Mouse (Mus musculus) liver, embryonic 15.5 days (tissue): ENCODE measurements at regions not wholly inside any gene's neighbourhood (a gene's known extent, or its start where the extent isn't known, plus 50 kb on each side); places are given as distances from the start of the nearest gene placed in this dataset.

Experiments used
- ATAC-seq: fragments of 200-750 bp; cut with Nextera tagmentation; 2 replicates; pipeline ENCODE4 v1.8.0; 2017; ENCODE audit warnings: moderate number of reproducible peaks, mild to moderate bottlenecking, moderate library complexity; ENCODE audit not compliant: insufficient read depth
- H3K27ac ChIP-seq: fragments of 300-500 bp; sonication (generic); replicated peaks from 2 replicates; pipeline ENCODE4 v1.5.1; 2015; ENCODE audit warnings: mild to moderate bottlenecking, inconsistent platforms
- H3K27me3 ChIP-seq: fragments of 300-500 bp; sonication (generic); 2 replicates; pipeline ENCODE4 v1.6.1; 2015; ENCODE audit warnings: mild to moderate bottlenecking, inconsistent platforms
- H3K36me3 ChIP-seq: fragments of 300-500 bp; sonication (generic); replicated peaks from 2 replicates; pipeline ENCODE4 v1.6.1; 2015; ENCODE audit warnings: moderate library complexity, mild to moderate bottlenecking, inconsistent platforms
- H3K4me1 ChIP-seq: fragments of 300-500 bp; sonication (generic); replicated peaks from 2 replicates; pipeline ENCODE4 v1.6.1; 2015; ENCODE audit warnings: inconsistent platforms
- H3K4me2 ChIP-seq: fragments of 300-500 bp; sonication (generic); 2 replicates; pipeline ENCODE4 v1.6.1; 2015; ENCODE audit warnings: moderate library complexity, mild to moderate bottlenecking, inconsistent platforms
- H3K4me3 ChIP-seq: fragments of 300-500 bp; sonication (generic); replicated peaks from 2 replicates; pipeline ENCODE4 v1.5.1; 2015; ENCODE audit warnings: mild to moderate bottlenecking, inconsistent platforms
- H3K9ac ChIP-seq: fragments of 300-500 bp; sonication (generic); 2 replicates; pipeline ENCODE4 v1.6.1; 2015; ENCODE audit warnings: moderate library complexity, mild to moderate bottlenecking, inconsistent platforms
- H3K9me3 ChIP-seq: fragments of 300-500 bp; sonication (generic); replicated peaks from 2 replicates; pipeline ENCODE4 v1.6.1; 2016; ENCODE audit warnings: inconsistent platforms
- WGBS: fragments of 180-500 bp; shearing (Covaris S2); methylation state at CpG from one replicate; pipeline ENCODE4 v1.1.7; 2015; ENCODE audit warnings: mixed read lengths; ENCODE audit not compliant: insufficient replicate concordance; 5-methylcytosine and 5-hydroxymethylcytosine counted together

- no peak overlapping the region for H3K4me2 ChIP-seq
- no peaks in the 10 kb centered on the region for H3K36me3 ChIP-seq
- ATAC-seq: no peak
- WGBS: 60% methylated on average over 3 of the region's 3 CpGs
- H3K27ac ChIP-seq: no peak overlapping the region
- H3K9me3 ChIP-seq: no peaks in the 10 kb centered on the region
- no peaks in the 10 kb centered on the region for H3K27me3 ChIP-seq
- no peak overlapping the region for H3K9ac ChIP-seq
- H3K4me3 ChIP-seq: no peak overlapping the region
- H3K4me1 ChIP-seq: no peaks in the 10 kb centered on the region
Measured at GRCm38 (mm10) chr5:45219101-45219500, 230.9 kb downstream of the Qdpr start.

DNA sequence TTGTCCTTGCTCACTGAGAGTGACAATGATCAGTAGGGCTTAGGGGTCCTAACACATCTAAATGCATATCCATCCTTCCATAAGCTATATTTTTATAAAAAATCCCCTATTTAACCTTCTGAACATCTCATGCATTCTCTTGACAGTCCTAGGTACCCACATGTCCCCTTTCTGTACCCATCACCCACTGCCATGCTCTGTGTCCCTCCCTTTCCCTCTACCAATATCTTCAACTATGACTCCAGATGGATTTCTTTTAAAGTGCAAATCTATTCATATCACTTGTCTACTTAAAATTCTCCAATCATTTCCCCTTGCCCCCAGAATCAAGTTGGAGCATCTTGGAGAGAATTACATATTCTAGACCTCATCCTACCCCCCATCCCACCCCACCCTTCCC is 235.6 kb downstream of the Qdpr start:
- Histone ChIP-seq H3K27ac (no peak overlapping the region), H3K9ac (no peak overlapping the region), H3K36me3 (no peaks in the 10 kb centered on the region), H3K4me1 (no peaks in the 10 kb centered on the region), H3K27me3 (no peaks in the 10 kb centered on the region), H3K4me2 (no peak overlapping the region), H3K9me3 (no peaks in the 10 kb centered on the region), H3K4me3 (no peak overlapping the region)
- ATAC-seq: no peak

DNA sequence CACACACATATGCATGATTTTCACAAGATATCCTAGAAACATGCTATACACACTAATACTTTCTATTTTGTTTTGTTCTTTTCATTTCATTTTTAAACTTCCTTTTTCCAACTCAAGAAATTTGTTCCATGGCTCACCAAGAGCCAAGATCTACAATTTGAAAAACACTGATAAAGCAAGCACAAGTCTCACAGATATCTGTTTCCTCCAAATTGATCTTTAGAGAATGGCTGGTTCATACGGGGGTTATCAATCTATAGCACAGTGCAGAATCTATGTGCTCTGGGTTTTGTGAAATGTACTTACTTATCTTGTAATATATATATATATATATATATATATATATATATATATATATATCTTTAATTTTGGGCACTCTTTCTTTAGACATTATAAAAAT is 251.6 kb downstream of the Qdpr start:
- Histone ChIP-seq H3K27me3 (no peaks in the 10 kb centered on the region), H3K4me2 (no peak overlapping the region), H3K36me3 (no peaks in the 10 kb centered on the region), H3K9me3 (no peaks in the 10 kb centered on the region), H3K4me1 (no peaks in the 10 kb centered on the region), H3K27ac (no peak overlapping the region), H3K9ac (no peak overlapping the region), H3K4me3 (no peak overlapping the region)
- 38% methylated on average over 1 of the region's 1 CpGs for WGBS
- no peak for ATAC-seq

GRCm38 (mm10) chr5:45196159-45196558 is 253.9 kb downstream of the Qdpr start:
- 45% methylated on average over 3 of the region's 3 CpGs for WGBS
- no peak overlapping the region for H3K9ac ChIP-seq
- no peaks in the 10 kb centered on the region for H3K36me3 ChIP-seq
- H3K9me3 ChIP-seq: no peaks in the 10 kb centered on the region
- H3K4me1 ChIP-seq: no peaks in the 10 kb centered on the region
- ATAC-seq: no peak
- no peak overlapping the region for H3K4me2 ChIP-seq
- no peaks in the 10 kb centered on the region for H3K27me3 ChIP-seq
- H3K4me3 ChIP-seq: no peak overlapping the region
- no peak overlapping the region for H3K27ac ChIP-seq

- ATAC-seq: no peak
- Histone ChIP-seq H3K27ac (no peak overlapping the region), H3K4me2 (no peak overlapping the region), H3K9ac (no peak overlapping the region), H3K36me3 (no peaks in the 10 kb centered on the region), H3K4me3 (no peak overlapping the region), H3K9me3 (no peaks in the 10 kb centered on the region), H3K27me3 (no peaks in the 10 kb centered on the region), H3K4me1 (no peaks in the 10 kb centered on the region)
Measured at GRCm38 (mm10) chr5:45192287-45192686, 257.7 kb downstream of the Qdpr start.

DNA sequence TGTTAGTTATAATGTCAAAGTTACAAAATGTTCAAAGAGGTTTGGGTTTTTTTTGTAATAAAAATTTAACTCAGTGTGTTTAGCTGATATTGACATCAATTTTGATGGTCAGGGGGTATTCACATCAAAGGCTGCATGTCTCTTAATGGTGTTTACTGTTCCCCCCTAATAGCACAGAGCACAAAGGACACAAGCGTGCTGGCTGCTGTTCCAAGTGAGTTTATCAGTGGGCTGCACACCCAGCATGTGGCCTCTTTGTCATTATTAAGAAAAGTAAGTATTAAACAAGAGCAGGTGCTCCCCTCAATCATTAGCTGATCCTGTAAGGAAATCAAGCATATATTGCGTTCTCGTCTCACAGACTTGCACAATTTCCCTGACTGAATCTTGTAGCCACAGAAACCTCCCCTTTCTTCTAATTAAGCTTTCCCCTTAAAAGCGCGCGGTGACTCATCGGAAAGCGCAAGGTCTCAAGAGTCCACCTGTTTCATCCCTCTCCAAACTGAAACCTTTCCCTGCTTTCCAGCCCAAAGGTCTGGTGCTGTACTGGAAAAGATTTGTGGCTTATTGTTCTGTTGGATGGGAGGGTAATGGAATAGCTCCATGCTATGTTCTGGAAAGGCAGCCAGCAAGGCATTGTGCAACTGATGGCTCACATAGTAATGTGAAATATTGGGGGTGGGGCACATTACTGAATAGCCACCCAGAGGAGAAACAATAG is 276.8 kb downstream of the Qdpr start:
- Histone ChIP-seq H3K4me1 (no peaks in the 10 kb centered on the region), H3K36me3 (no peaks in the 10 kb centered on the region), H3K4me2 (no peak overlapping the region), H3K27me3 (no peaks in the 10 kb centered on the region), H3K9me3 (no peaks in the 10 kb centered on the region), H3K9ac (no peak overlapping the region), H3K27ac (no peak overlapping the region), H3K4me3 (no peak overlapping the region)
- ATAC-seq: no peak
- 70% methylated on average over 8 of the region's 8 CpGs for WGBS

DNA sequence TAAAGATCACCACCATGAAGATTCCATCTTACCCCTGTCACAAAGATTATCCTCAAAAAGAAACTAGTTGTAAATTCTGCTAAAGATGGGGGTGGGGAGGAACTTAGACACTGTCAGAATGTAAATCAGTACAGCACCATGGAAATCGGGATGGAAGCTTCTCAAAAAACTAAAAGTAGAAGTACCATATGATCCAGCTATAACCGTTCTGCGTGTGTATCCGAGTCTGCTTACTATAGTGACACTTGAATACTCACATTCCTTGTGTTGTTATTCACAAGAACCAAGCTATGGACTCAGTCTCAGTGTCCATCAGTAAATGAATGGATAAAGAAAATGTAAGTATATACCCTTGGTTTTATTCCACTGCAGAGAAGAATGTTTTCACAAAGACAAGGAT is 290.8 kb downstream of the Qdpr start:
- no peak for ATAC-seq
- no peaks in the 10 kb centered on the region for H3K9me3 ChIP-seq
- H3K27me3 ChIP-seq: no peaks in the 10 kb centered on the region
- WGBS: 54% methylated on average over 4 of the region's 4 CpGs
- no peak overlapping the region for H3K4me2 ChIP-seq
- H3K4me3 ChIP-seq: no peak overlapping the region
- H3K9ac ChIP-seq: no peak overlapping the region
- H3K36me3 ChIP-seq: no peaks in the 10 kb centered on the region
- H3K4me1 ChIP-seq: no peaks in the 10 kb centered on the region
- H3K27ac ChIP-seq: no peak overlapping the region

GRCm38 (mm10) chr5:45154936-45155335 is 295.1 kb downstream of the Qdpr start:
- Histone ChIP-seq H3K4me2 (no peak overlapping the region), H3K4me3 (no peak overlapping the region), H3K27me3 (no peaks in the 10 kb centered on the region), H3K9ac (no peak overlapping the region), H3K9me3 (no peaks in the 10 kb centered on the region), H3K4me1 (no peaks in the 10 kb centered on the region), H3K36me3 (no peaks in the 10 kb centered on the region), H3K27ac (no peak overlapping the region)
- 21% methylated on average over 2 of the region's 2 CpGs for WGBS
- ATAC-seq: no peak

DNA sequence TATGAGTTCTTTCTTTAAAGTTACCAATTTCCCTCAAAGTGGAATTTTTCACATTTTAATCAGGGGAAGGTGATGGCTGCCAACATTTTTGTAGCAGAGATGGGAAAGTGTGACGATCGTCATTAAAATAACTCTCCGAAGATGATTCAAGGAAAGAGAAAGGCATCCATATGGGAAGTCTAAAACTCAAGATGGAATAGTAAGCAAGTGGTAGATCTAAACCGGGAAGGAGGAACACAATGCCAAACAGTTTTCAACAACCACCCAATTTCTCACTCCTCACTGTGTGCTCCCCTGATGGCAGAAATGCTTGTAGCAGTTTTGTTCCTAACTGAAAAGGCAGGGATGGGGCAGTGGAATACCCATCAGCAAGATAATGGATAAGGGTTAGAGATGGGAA is 305.9 kb downstream of the Qdpr start:
- H3K27me3 ChIP-seq: no peaks in the 10 kb centered on the region
- no peak overlapping the region for H3K4me2 ChIP-seq
- 66% methylated on average over 4 of the region's 4 CpGs for WGBS
- ATAC-seq: no peak
- H3K36me3 ChIP-seq: no peaks in the 10 kb centered on the region
- no peaks in the 10 kb centered on the region for H3K4me1 ChIP-seq
- H3K27ac ChIP-seq: no peak overlapping the region
- no peak overlapping the region for H3K9ac ChIP-seq
- H3K4me3 ChIP-seq: no peak overlapping the region
- no peaks in the 10 kb centered on the region for H3K9me3 ChIP-seq

DNA sequence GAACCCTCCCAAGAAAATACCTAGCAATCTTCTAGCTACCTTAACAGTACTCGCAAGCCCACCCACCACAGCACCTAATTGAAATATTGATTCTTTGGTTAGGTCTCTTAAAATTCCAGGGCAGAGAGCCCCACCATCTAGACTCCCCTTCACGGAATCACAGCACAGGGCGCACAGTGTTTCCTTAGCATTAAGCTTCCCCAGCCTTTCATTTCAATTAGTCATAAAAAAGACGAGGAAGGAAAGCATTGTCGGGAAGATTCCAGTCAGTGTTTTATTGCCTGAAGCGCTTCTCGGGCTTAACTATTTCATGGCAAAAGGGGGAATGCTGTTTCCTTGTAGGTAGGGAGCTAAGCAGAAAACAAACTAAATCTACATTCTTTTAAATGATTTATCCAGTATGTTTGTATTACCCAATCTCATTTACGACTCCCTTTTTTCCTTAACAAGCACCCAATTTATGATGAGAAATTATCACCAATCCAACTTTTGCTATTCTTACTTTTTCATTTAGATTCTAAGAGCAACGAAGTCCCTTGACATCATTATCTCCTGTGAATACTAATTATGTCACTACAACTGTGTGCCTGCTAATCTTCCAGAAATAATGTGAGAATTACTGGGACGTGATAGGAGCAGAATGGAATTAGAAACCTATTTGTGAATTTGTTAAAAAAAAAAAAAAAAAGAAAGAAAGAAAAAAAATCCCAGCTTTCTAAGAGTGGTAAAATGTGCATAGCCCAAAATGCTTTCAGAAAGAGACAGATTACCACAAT is 312.6 kb downstream of the Qdpr start:
- Histone ChIP-seq H3K27ac (no peak overlapping the region), H3K9me3 (no peaks in the 10 kb centered on the region), H3K27me3 (no peaks in the 10 kb centered on the region), H3K4me3 (no peak overlapping the region), H3K9ac (no peak overlapping the region), H3K4me1 (no peaks in the 10 kb centered on the region), H3K36me3 (no peaks in the 10 kb centered on the region), H3K4me2 (no peak overlapping the region)
- no peak for ATAC-seq
- WGBS: 43% methylated on average over 10 of the region's 10 CpGs

DNA sequence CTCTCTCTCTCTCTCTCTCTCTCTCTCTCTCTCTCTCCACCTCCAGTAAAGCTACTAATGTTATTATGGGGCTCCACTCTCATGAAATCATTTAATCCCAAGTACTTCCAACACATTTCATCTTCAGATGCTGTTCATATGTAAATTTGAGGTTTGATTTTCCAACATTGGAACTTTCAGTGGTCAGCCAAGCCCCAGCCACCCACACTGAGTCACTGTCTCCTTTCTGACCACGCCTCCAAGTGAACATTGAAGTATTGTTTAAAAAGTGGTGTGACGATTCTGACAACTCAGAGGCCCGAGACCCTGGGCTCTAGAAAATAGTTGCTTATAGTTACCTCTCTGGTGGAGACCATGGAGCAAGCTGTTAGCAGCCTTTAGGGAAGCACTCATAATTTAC is 313.3 kb downstream of the Qdpr start:
- Histone ChIP-seq H3K9ac (no peak overlapping the region), H3K4me1 (no peaks in the 10 kb centered on the region), H3K4me2 (no peak overlapping the region), H3K9me3 (no peaks in the 10 kb centered on the region), H3K36me3 (no peaks in the 10 kb centered on the region), H3K4me3 (no peak overlapping the region), H3K27ac (no peak overlapping the region), H3K27me3 (no peaks in the 10 kb centered on the region)
- ATAC-seq: no peak
- 29% methylated on average over 3 of the region's 3 CpGs for WGBS

GRCm38 (mm10) chr5:45127971-45128370 is 322.1 kb downstream of the Qdpr start:
- no peak overlapping the region for H3K27ac ChIP-seq
- ATAC-seq: no peak
- no peak overlapping the region for H3K4me2 ChIP-seq
- no peak overlapping the region for H3K4me3 ChIP-seq
- no peaks in the 10 kb centered on the region for H3K9me3 ChIP-seq
- no peaks in the 10 kb centered on the region for H3K4me1 ChIP-seq
- no peaks in the 10 kb centered on the region for H3K27me3 ChIP-seq
- 64% methylated on average over 8 of the region's 8 CpGs for WGBS
- H3K36me3 ChIP-seq: no peaks in the 10 kb centered on the region
- H3K9ac ChIP-seq: no peak overlapping the region
